Mouse (Mus musculus): ENCODE data around the gene Slc50a1.

Gene Slc50a1

GRCm38 (mm10) chr3:89262417-89262816 is 8.0 kb downstream of the Slc50a1 start:
- DNase-seq (ENCODE audit: low spot score) = no peak

- DNase-seq (ENCODE audit: low spot score) = no peak
Measured at GRCm38 (mm10) chr3:89260211-89260610, 10.2 kb downstream of the Slc50a1 start.

- DNase-seq (ENCODE audit: low spot score) = no peak
Measured at GRCm38 (mm10) chr3:89259076-89259475, 11.3 kb downstream of the Slc50a1 start, which contains the start of gene Dpm3. Dpm3 (plus strand) TSS chr3:89259358.

DNA sequence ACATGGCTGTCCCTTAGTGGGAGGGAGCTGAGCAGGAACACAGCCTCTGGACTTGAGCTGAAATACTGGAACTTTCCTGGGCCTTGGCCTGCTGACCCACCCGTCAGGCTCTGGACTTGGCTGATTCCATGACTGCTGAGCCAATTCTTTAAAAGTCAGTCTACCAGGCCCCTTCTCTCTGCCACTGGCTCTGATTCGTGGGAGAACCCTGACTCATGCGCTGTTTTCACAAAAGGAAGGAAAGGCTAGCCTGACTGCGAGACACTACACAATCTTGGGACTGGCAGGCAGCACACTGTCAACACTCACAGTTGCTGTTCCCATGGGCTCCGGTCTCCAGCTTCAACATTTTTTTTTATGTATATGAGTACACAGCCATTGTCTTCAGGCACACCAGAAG is 14.2 kb downstream of the Slc50a1 start:
- no peak for DNase-seq (ENCODE audit: low spot score)

DNA sequence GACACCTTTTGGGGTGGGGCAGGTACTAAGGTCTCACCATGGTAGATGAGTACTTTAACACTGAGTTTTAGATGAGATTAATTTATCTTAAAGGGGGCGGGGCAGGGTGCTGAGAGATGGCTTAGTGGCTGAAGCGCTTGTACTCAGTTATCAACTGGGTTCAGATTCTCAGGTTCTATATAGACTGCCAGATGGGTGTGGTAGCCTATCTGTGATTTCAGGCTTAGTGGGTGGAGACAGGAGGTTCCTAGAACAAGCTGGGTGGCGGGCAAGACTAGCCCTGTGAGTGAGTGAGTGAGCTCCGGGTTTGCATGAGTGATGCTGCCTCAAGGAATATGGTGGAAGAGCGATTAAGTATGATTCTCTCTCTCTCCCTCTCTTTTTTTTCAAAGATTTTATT is 15.4 kb downstream of the Slc50a1 start:
- DNase-seq (ENCODE audit: low spot score) = no peak

DNA sequence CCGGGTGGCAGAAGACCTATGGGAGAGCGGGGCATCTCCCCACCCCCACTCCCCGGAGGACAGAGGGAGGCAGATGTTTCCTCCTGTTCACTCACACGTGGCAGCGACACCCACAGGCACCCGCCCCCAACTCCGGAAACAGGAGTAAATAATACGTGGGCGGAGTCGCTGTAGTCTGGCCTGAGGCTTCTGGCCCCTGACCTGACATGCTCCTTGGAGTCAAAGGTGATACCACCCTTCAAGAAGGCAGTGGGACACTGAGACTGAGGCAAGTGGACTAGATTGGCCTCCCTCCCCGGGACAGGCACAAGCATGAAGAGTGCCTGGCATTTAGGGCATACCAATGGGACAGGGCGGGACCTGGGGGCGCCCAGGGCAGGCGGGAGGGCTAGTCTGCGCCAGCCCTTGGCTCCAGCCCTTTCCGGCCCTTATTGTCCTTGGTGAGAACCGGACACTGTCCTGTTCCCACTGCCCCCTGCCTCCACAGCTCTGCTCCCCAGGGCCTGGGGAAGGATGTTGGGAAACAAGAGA is 18.9 kb downstream of the Slc50a1 start:
- DNase-seq (ENCODE audit: low spot score) = peak; percentile 88

- DNase-seq (ENCODE audit: low spot score) = peak; percentile 66
Measured at GRCm38 (mm10) chr3:89250435-89251040, 19.8 kb downstream of the Slc50a1 start.

DNA sequence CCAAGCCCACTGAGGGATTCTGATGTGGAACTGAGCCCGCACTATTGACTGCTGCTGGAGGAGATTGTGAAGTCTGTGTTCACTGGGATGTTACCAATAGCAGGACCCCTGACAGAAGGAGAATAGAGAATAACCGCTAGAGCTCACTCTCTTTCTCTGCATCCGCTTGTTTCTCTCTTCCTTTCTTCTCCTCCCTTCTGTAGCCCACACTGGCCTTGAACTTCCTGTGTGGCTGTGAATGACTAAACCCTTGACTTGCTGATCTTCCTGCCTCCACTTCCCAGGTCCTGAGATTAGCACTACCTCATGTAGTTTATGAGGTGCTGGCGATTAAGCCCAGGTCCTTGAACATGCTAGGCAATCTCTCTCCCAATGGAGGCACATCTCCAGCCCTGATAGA is 22.9 kb downstream of the Slc50a1 start:
- no peak for DNase-seq (ENCODE audit: low spot score)

DNA sequence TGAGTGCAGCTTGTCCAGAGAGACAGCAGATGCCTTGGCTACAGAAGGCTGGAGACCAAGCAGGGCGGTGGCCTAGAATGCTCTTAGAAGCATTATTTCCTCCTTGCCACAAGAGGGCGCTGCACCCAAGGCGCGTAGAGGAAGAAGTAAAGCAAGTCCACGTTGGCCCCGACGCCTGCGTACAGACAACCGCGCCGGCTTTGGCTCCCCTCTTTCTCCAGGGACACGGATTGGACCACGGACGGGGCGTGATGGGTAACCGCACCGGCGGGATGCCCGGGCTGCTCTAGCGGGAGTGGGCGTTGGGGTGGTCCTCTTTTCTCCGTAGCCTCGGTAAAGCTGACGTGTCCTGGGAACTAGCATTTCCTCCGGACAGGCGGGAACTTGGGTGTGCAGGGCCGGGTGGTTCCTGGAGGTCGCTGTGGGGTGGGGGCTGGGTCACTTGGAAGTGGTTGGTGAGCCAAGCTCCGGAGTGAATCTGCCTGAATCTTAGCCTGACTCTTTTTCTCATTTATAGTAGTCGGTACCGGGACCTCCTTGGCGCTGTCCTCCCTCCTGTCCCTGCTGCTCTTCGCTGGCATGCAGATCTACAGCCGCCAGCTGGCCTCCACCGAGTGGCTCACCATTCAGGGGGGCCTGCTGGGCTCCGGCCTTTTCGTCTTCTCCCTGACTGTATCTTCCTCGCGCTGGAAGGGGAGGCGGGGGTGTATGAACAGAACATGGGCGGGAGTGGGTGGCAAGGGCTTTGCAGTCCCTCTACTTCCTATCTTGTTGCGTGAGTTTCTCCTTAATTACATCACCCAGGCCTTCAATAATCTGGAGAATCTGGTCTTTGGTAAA is 23.9 kb downstream of the Slc50a1 start, which contains the start of gene Trim46:
Trim46 (minus strand) TSS at position 49 of the 840 bp plus-strand sequence.
- DNase-seq (ENCODE audit: low spot score) = peak; percentile 92

DNA sequence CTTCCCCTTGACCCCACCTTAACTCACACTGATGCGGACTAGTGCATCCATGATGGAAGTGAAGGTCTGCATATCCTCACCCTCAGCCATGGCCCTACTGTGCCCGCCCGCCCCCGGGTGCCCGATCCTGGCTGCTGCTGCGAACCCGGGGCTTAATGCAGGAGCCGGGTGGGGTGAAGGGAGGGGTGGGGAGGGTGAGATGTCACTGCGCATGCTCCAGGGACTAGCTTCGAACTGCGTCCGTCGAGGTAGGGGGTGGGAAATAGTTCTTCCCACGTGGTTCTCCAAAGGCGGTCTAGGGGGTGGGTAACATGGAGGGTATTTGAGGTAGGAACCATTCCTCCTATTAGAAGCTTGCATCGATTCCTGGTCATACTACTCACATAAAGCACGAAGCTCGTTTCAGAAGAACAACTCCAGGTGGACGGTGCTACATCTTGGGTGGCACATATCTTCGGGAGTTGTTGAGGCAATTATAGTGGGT is 24.6 kb downstream of the Slc50a1 start, which contains the start of gene Krtcap2:
Krtcap2 (plus strand) TSS at position 279 of the 484 bp plus-strand sequence.
- DNase-seq (ENCODE audit: low spot score) = peak; percentile 55

DNA sequence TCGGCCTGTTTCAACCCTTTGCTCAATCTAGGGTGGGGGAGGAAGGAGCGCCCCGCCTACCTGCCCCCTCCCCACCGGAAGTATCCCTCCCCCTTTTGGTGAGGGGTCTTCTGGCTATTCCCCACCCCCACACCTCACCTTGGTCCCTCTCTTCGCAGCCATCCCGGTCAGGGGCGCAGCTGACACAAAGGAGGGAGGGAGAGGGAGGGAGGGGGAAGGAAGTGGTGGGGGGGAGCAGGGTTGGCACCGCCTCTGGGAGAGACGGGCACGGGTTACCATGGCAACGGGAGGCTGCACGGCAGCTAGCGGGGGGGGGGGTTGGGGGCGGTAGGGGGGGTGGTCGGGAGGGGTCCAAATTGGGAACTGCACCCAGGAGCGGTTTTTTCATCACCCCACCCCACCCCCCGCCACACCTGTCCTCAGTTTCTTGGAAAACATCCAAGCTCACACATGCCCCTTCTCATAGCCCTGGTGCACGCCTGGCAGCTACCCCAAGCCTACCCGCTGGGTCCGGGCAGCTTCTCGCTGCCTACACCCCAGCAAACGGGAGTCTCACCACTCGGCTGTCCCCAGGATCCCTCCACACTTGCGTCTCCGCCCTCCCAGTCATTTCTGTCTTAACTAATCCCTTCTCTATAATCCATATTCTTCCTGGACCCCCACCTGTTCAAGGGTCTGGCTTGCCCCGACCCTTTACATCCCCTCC is 25.2 kb downstream of the Slc50a1 start:
- peak; percentile 56 for DNase-seq (ENCODE audit: low spot score)

DNA sequence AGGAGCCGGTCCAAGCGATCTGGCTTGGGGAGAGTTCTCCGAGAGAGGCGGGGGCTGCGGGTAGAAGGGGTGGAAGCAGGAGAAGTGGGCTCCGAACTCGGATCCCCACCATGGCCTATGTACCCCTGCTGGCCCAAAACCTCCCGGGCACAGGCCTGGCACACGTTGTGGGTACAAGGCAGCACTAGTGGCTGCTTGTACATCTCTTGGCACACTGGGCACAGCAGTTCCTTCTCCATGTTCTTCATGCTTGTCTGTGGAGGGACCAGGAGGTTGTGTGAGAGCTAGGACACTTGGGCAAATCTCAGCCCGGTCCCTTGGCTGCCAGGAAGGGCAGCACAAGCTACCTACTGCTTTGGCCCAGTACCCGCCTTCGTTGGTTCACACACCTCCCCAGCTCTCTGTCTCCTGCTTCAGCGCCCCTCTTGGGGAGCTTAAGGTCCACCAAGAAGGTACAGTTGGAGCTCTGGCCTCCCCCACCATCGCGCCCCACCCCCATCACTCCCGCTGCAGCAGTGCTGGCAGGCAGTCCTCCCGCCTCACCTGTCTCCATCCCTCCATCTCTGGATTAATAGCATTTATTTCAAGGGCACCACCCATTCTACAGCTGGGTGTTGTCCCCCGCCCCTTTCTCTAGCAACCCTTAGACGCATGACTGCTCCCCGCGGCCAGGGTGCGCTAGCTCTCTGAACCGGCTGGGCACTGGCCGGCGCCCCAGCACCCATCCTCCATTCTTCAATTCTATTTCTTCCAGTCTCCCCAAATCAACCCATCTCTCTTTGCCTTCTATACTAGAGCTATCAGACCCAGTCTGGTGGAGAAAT is 26.0 kb downstream of the Slc50a1 start:
- DNase-seq (ENCODE audit: low spot score) = peak; percentile 15

- peak; percentile 76 for DNase-seq (ENCODE audit: low spot score)
Measured at GRCm38 (mm10) chr3:89243609-89244008, 26.8 kb downstream of the Slc50a1 start.

DNA sequence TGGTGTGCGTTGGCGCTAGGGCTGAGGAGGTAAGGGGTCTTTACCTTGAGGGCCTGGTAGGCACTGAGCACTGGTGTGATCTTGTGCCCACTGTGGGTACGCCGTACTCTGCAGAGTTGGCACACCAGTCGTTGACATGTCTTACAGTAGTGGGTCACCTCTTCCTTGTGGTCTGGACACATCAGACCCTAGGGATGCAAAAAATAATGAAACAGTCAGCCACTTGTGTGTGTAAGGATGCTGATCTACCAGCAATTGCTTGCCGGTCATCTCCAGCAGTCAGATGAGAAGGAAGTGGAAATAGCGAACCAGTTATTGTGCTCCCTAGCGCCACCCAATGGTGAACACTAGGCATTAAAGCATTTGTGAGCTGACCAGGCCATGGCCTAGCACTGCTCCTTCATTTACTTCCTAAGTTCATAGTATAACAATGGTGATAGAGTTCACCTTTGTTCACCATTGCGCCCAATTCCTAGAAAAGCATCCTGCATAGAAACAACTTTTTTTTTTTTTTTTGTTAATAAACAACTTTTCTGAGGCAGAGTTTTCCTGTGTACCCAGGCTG is 28.0 kb downstream of the Slc50a1 start:
- DNase-seq (ENCODE audit: low spot score) = peak; percentile 85

GRCm38 (mm10) chr3:89238494-89238893 is 31.9 kb downstream of the Slc50a1 start:
- peak; percentile 82 for DNase-seq (ENCODE audit: low spot score)

DNA sequence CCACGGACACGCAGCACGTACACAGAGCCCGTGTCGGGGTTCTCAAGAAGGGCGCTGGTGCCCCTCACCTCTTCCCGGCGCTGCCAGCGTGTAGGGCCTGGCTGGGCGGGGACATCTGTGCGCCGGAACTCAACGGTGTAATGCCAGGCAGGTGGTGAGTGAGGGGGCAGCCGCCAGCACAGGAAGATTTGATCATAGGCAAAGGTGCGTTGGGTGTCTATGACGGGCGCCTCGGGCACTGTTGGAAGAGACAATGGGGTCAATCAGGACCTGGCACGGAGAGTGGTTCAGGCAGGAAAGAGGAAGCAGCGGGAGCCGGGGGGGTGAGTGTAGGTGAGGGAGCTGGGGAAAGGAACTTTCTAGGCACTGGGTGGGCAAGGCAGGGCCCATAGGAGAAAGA is 32.7 kb downstream of the Slc50a1 start:
- no peak for DNase-seq (ENCODE audit: low spot score)

GRCm38 (mm10) chr3:89236516-89236915 is 33.9 kb downstream of the Slc50a1 start:
- DNase-seq (ENCODE audit: low spot score) = no peak

GRCm38 (mm10) chr3:89233562-89234110 is 36.7 kb downstream of the Slc50a1 start:
- no peak for DNase-seq (ENCODE audit: low spot score)

DNA sequence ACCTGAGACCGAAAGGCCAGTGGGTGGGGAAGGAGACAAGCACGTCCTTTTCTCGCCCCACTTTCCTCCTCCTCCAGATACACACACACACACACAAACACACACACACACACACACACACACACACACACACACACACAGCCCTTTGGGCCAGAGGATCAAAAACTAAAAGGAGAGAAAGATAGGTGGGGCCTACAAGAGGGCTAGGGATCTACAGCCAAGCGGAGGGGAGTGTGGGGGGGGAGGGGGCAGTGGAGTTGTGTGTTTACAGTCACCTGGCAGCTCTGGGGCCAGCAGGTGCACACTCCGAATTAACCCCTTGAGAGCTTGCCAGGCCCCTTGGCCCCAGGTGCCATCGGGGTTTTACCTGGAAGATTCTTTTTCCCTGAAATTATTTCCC is 37.8 kb downstream of the Slc50a1 start:
- no peak for DNase-seq (ENCODE audit: low spot score)

GRCm38 (mm10) chr3:89231772-89232275 is 38.5 kb downstream of the Slc50a1 start:
- no peak for DNase-seq (ENCODE audit: low spot score)

Data from yolk sac, embryonic 10.5 days (tissue).